Mouse (Mus musculus): Measurements from ENCODE around the gene St14. TPM values are rescaled to one million over a fixed set of nuclear protein-coding genes. Genes with fewer than 3 reads are reported as not detected.

The St14 gene
- polyA plus RNA-seq, 1 experiment from 2014 or later: 1.3 TPM

DNA sequence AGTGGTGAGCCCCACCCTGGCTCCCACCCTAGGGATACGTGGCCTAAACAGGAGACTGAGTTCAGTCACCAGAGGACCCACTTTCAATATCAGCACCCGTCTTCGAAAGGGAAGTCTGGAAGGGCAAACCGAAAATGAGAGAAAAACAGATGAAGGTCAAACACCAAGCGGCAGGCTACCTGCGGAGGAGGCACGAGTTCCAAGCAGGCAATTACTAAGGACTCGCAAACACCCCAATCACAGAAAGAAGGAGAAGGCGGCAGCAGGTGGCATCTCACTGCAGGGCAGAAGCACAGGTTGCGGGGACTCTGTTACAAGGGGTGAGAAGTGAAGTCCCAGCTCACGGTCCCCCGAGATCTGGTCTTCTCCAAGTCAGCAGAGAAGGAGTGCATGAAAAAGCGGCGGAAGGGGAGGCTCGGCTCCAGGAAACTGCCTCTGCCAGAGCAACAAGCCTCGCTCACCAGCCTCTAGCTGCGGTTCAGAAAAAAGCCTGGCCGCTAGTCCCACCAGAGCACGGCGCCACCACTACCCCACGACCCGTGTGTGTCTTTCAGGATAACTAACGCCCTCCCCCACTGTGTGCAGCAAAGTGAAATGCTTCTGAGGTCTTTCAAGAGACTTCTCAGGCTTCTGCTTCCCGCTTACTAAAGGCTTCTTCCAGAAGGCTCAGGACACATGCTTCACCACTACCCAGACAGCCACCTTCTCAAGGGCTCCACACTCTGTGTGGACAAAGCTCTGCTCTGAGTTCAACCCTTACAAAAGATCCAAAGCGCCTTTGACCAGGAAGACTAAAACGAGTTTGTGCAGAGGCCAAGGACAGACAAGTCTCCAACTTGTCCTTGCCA lies 1.1 kb downstream of the St14 start:
- Histone ChIP-seq H3K9me3 (replicated peaks; ENCODE audit: control insufficient read depth, low read length, poor library complexity, severe bottlenecking) (no peaks in the 10 kb centered on the region), H3K27ac (ENCODE audit: low read length) (no peak overlapping the region), H3K4me1 (ENCODE audit: control insufficient read depth, insufficient read depth, low read length) (peaks cover 18% of the 10 kb centered on the region), H3K27me3 (ENCODE audit: control insufficient read depth, insufficient read depth, low read depth, low read length) (peaks cover 34% of the 10 kb centered on the region), H3K36me3 (ENCODE audit: control insufficient read depth, insufficient read depth, low read length) (no peaks in the 10 kb centered on the region), H3K4me3 (ENCODE audit: low read depth, low read length) (peak overlapping the region; percentile 45), H3K4me2 (ENCODE audit: low read length) (peak overlapping the region; percentile 80), H3K9ac (ENCODE audit: low read depth, low read length) (peak overlapping the region; percentile 52)
- no peak for ATAC-seq
- 16% methylated on average over 26 of the region's 26 CpGs for WGBS

- no peak for ATAC-seq
- Histone ChIP-seq H3K4me3 (ENCODE audit: low read depth, low read length) (no peak overlapping the region), H3K27ac (ENCODE audit: low read length) (no peak overlapping the region), H3K4me1 (ENCODE audit: control insufficient read depth, insufficient read depth, low read length) (peaks cover 18% of the 10 kb centered on the region), H3K9ac (ENCODE audit: low read depth, low read length) (no peak overlapping the region), H3K9me3 (replicated peaks; ENCODE audit: control insufficient read depth, low read length, poor library complexity, severe bottlenecking) (no peaks in the 10 kb centered on the region), H3K36me3 (ENCODE audit: control insufficient read depth, insufficient read depth, low read length) (no peaks in the 10 kb centered on the region), H3K4me2 (ENCODE audit: low read length) (no peak overlapping the region), H3K27me3 (ENCODE audit: control insufficient read depth, insufficient read depth, low read depth, low read length) (peaks cover 34% of the 10 kb centered on the region)
- WGBS: 75% methylated on average over 8 of the region's 8 CpGs
These were observed 1.7 kb downstream of the St14 start for GRCm38 (mm10) chr9:31129956-31130355.

GRCm38 (mm10) chr9:31127876-31128465 lies 3.7 kb downstream of the St14 start:
- 84% methylated on average over 12 of the region's 12 CpGs for WGBS
- H3K27ac ChIP-seq (ENCODE audit: low read length): no peak overlapping the region
- H3K4me1 ChIP-seq (ENCODE audit: control insufficient read depth, insufficient read depth, low read length): peaks cover 18% of the 10 kb centered on the region
- H3K4me2 ChIP-seq (ENCODE audit: low read length): no peak overlapping the region
- no peak for ATAC-seq
- H3K36me3 ChIP-seq (ENCODE audit: control insufficient read depth, insufficient read depth, low read length): no peaks in the 10 kb centered on the region
- H3K27me3 ChIP-seq (ENCODE audit: control insufficient read depth, insufficient read depth, low read depth, low read length): peaks cover 31% of the 10 kb centered on the region
- H3K9ac ChIP-seq (ENCODE audit: low read depth, low read length): no peak overlapping the region
- H3K4me3 ChIP-seq (ENCODE audit: low read depth, low read length): no peak overlapping the region
- no peaks in the 10 kb centered on the region for H3K9me3 ChIP-seq (replicated peaks; ENCODE audit: control insufficient read depth, low read length, poor library complexity, severe bottlenecking)

DNA sequence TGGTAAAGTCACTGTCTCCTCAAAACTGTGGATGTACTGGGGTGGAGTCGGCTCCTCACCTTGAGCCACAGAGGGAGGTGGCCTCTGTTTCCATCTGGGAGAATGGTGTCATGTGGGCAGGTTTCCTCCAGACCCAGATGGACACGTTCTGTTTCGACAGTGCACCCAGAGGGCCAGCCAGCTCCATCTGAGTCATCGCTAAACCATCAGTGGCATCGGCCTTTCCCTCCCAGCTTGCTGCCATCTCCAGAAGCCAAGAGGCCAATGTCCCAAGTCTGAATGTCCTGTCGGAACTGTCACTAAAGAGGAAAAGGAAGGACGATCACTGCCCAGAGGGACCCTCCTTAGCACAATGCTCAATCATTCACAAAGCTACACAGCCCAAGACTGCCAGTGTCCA lies 5.6 kb downstream of the St14 start:
- no peak overlapping the region for H3K9ac ChIP-seq (ENCODE audit: low read depth, low read length)
- H3K36me3 ChIP-seq (ENCODE audit: control insufficient read depth, insufficient read depth, low read length): no peaks in the 10 kb centered on the region
- WGBS: 87% methylated on average over 7 of the region's 7 CpGs
- ATAC-seq: no peak
- H3K9me3 ChIP-seq (replicated peaks; ENCODE audit: control insufficient read depth, low read length, poor library complexity, severe bottlenecking): no peaks in the 10 kb centered on the region
- peaks cover 19% of the 10 kb centered on the region for H3K27me3 ChIP-seq (ENCODE audit: control insufficient read depth, insufficient read depth, low read depth, low read length)
- peaks cover 10% of the 10 kb centered on the region for H3K4me1 ChIP-seq (ENCODE audit: control insufficient read depth, insufficient read depth, low read length)
- H3K27ac ChIP-seq (ENCODE audit: low read length): no peak overlapping the region
- H3K4me3 ChIP-seq (ENCODE audit: low read depth, low read length): no peak overlapping the region
- H3K4me2 ChIP-seq (ENCODE audit: low read length): no peak overlapping the region

GRCm38 (mm10) chr9:31122464-31123030 lies 9.1 kb downstream of the St14 start:
- no peaks in the 10 kb centered on the region for H3K36me3 ChIP-seq (ENCODE audit: control insufficient read depth, insufficient read depth, low read length)
- no peak overlapping the region for H3K27ac ChIP-seq (ENCODE audit: low read length)
- WGBS: 50% methylated on average over 13 of the region's 13 CpGs
- H3K4me3 ChIP-seq (ENCODE audit: low read depth, low read length): no peak overlapping the region
- no peak overlapping the region for H3K9ac ChIP-seq (ENCODE audit: low read depth, low read length)
- no peak overlapping the region for H3K4me2 ChIP-seq (ENCODE audit: low read length)
- no peaks in the 10 kb centered on the region for H3K27me3 ChIP-seq (ENCODE audit: control insufficient read depth, insufficient read depth, low read depth, low read length)
- no peaks in the 10 kb centered on the region; the same call in 1 of the 2 replicates for H3K4me1 ChIP-seq (ENCODE audit: control insufficient read depth, insufficient read depth, low read length)
- no peaks in the 10 kb centered on the region for H3K9me3 ChIP-seq (replicated peaks; ENCODE audit: control insufficient read depth, low read length, poor library complexity, severe bottlenecking)
- no peak for ATAC-seq

DNA sequence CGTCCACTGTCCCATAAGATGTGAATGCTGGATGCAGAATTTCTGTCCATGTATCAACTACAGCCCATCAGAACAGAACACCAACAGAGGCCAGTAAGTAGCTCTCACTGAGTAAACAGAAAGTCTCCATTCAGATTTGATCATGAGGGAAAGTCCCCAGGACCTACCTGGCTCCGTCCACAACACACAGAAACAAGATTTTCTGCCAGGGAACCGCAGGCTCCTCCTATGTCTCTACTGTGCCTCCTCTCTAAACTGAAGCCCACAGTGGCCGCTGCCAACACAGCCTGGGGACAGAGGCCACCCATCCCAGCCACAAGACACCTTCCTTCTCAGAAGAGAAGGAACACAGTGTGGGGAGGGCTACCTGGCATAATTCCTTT lies 11.1 kb downstream of the St14 start:
- H3K4me3 ChIP-seq (ENCODE audit: low read depth, low read length): no peak overlapping the region
- no peak for ATAC-seq
- H3K4me1 ChIP-seq (ENCODE audit: control insufficient read depth, insufficient read depth, low read length): no peaks in the 10 kb centered on the region; the same call in 1 of the 2 replicates
- H3K9me3 ChIP-seq (replicated peaks; ENCODE audit: control insufficient read depth, low read length, poor library complexity, severe bottlenecking): no peaks in the 10 kb centered on the region
- H3K4me2 ChIP-seq (ENCODE audit: low read length): no peak overlapping the region
- H3K27ac ChIP-seq (ENCODE audit: low read length): no peak overlapping the region
- no peak overlapping the region for H3K9ac ChIP-seq (ENCODE audit: low read depth, low read length)
- no peaks in the 10 kb centered on the region for H3K27me3 ChIP-seq (ENCODE audit: control insufficient read depth, insufficient read depth, low read depth, low read length)
- H3K36me3 ChIP-seq (ENCODE audit: control insufficient read depth, insufficient read depth, low read length): no peaks in the 10 kb centered on the region
- WGBS: 82% methylated on average over 4 of the region's 4 CpGs

DNA sequence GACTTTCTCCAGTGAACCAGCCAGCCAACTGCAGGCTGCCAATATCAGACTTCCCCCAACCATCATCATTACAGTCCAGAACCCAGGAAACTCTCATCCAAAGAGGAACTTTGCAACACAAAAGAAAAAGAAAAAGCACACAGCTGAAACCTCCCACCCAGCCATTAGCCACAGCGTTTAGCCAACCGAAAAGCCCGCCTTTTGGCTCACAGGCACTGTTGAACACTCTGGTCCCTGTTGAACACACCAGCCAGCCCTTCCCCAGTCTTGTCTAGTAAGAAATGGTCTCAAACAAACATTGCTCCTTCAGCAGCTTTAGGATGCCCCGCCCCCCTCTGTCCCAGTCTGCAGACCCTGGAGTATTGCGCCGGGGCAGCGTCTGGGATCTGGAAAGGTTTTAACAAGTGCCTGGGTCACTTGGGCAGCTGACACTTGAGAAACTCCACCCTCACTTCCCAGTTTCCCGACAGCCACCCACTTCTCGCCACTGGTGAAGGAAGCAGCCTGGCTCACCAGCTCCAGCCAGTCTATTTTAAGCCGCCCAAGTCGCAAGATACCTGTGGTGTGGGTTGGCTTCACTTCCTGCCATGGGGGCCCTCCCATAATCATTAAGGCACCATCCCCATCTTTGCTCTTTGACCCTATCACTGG lies 11.6 kb downstream of the St14 start:
- Histone ChIP-seq H3K4me1 (ENCODE audit: control insufficient read depth, insufficient read depth, low read length) (no peaks in the 10 kb centered on the region; the same call in 1 of the 2 replicates), H3K9ac (ENCODE audit: low read depth, low read length) (no peak overlapping the region), H3K9me3 (replicated peaks; ENCODE audit: control insufficient read depth, low read length, poor library complexity, severe bottlenecking) (no peaks in the 10 kb centered on the region), H3K36me3 (ENCODE audit: control insufficient read depth, insufficient read depth, low read length) (no peaks in the 10 kb centered on the region), H3K27ac (ENCODE audit: low read length) (no peak overlapping the region), H3K4me2 (ENCODE audit: low read length) (no peak overlapping the region), H3K4me3 (ENCODE audit: low read depth, low read length) (no peak overlapping the region), H3K27me3 (ENCODE audit: control insufficient read depth, insufficient read depth, low read depth, low read length) (no peaks in the 10 kb centered on the region)
- no peak for ATAC-seq
- 72% methylated on average over 11 of the region's 11 CpGs for WGBS

- no peaks in the 10 kb centered on the region for H3K36me3 ChIP-seq (ENCODE audit: control insufficient read depth, insufficient read depth, low read length)
- 82% methylated on average over 5 of the region's 5 CpGs for WGBS
These were observed 12.2 kb downstream of the St14 start for GRCm38 (mm10) chr9:31119405-31119804.

More at GRCm38 (mm10) chr9:31119405-31119804, 12.2 kb downstream of the St14 start:
- H3K4me1 ChIP-seq (ENCODE audit: control insufficient read depth, insufficient read depth, low read length): no peaks in the 10 kb centered on the region; the same call in 1 of the 2 replicates
- H3K4me2 ChIP-seq (ENCODE audit: low read length): no peak overlapping the region
- no peaks in the 10 kb centered on the region for H3K27me3 ChIP-seq (ENCODE audit: control insufficient read depth, insufficient read depth, low read depth, low read length)
- H3K9ac ChIP-seq (ENCODE audit: low read depth, low read length): no peak overlapping the region
- no peak for ATAC-seq
- H3K9me3 ChIP-seq (replicated peaks; ENCODE audit: control insufficient read depth, low read length, poor library complexity, severe bottlenecking): no peaks in the 10 kb centered on the region
- H3K27ac ChIP-seq (ENCODE audit: low read length): no peak overlapping the region
- no peak overlapping the region for H3K4me3 ChIP-seq (ENCODE audit: low read depth, low read length)
